In genomic region chr12:77208576-77209180, GRCm38 (mm10) we compare ENCODE assay signal across 23 mouse cellular contexts.
"Had no signal": no experiment of that assay in that cellular context is flagged by ENCODE, and none has a peak within 500 bp of the region (broad histone marks: within the 10 kb centered on the region; RNA-seq: fewer than 3 reads in every experiment).

No protein-coding gene starts in this region.

- H3K4me1 ChIP-seq: heart, embryonic 10.5 days; heart, embryonic 12.5 days; hindbrain, embryonic 10.5 days; hindbrain, embryonic 12.5 days; intestine, embryonic 15.5 days; limb, embryonic 13.5 days; limb, embryonic 15.5 days had no signal

- H3K9me3 ChIP-seq: heart, embryonic 10.5 days; heart, embryonic 12.5 days; hindbrain, embryonic 10.5 days; hindbrain, embryonic 12.5 days; intestine, embryonic 15.5 days; limb, embryonic 13.5 days; limb, embryonic 15.5 days; liver, embryonic 13.5 days had no signal

- H3K9ac ChIP-seq: heart, embryonic 12.5 days; hindbrain, embryonic 12.5 days; hindbrain, embryonic 14.5 days; intestine, embryonic 15.5 days; limb, embryonic 13.5 days; limb, embryonic 15.5 days; liver, embryonic 13.5 days had no signal

- H3K27ac ChIP-seq: heart, embryonic 10.5 days; hindbrain, embryonic 10.5 days; hindbrain, embryonic 12.5 days; hindbrain, embryonic 14.5 days; intestine, embryonic 15.5 days; limb, embryonic 13.5 days; limb, embryonic 15.5 days; liver, embryonic 13.5 days had no signal

- H3K4me3 ChIP-seq: heart, embryonic 10.5 days; heart, embryonic 12.5 days; hindbrain, embryonic 10.5 days; hindbrain, embryonic 12.5 days; intestine, embryonic 15.5 days; limb, embryonic 13.5 days; limb, embryonic 15.5 days; liver, embryonic 13.5 days had no signal

- DNase-seq: gastrocnemius, postnatal 14 days; heart, adult 18-20 months; heart, postnatal 10 days; heart, postnatal 4 days; kidney, adult 18-20 months; kidney, adult 8-10 months; kidney, postnatal 10 days; kidney, postnatal 25 days; layer of hippocampus, adult 9-11 months; layer of hippocampus, postnatal 36 days; left cerebral cortex, postnatal 4 days; liver, embryonic 13.5 days had no signal

- H3K27me3 ChIP-seq: heart, embryonic 12.5 days; hindbrain, embryonic 12.5 days; limb, embryonic 13.5 days; limb, embryonic 15.5 days; liver, embryonic 13.5 days had no signal

- H3K36me3 ChIP-seq: heart, embryonic 10.5 days; heart, embryonic 12.5 days; hindbrain, embryonic 10.5 days; hindbrain, embryonic 12.5 days; intestine, embryonic 15.5 days; limb, embryonic 13.5 days; limb, embryonic 15.5 days; liver, embryonic 13.5 days had no signal

- H3K4me2 ChIP-seq: heart, embryonic 12.5 days; hindbrain, embryonic 12.5 days; hindbrain, embryonic 14.5 days; intestine, embryonic 15.5 days; limb, embryonic 13.5 days; limb, embryonic 15.5 days; liver, embryonic 13.5 days had no signal

- ATAC-seq: hindbrain, embryonic 16.5 days; inflammation-experienced regulatory T-cells, adult 6 months; intestine, embryonic 15.5 days; intestine, postnatal 0 days had no signal
